Mouse (Mus musculus) myocyte (in vitro differentiated cells): ENCODE results near the gene Ube2j1. TPM values are rescaled to one million over a fixed set of nuclear protein-coding genes. Genes with fewer than 3 reads are reported as not detected.

Experiments
- H3K27me3 ChIP-seq: one replicate; pipeline ENCODE4 v1.6.1; 2011; ENCODE audit not compliant: control insufficient read depth, insufficient read depth, insufficient read length
- H3K36me3 ChIP-seq: one replicate; pipeline ENCODE4 v1.6.1; 2011; ENCODE audit not compliant: control insufficient read depth, insufficient read depth
- H3K4me2 ChIP-seq: one replicate; pipeline ENCODE4 v1.6.1; 2011; ENCODE audit warnings: low read depth, control low read depth
- H3K4me3 ChIP-seq: one replicate; pipeline ENCODE4 v1.5.1; 2011; ENCODE audit warnings: mild to moderate bottlenecking, control low read depth, moderate library complexity
- H3K79me2 ChIP-seq: one replicate; pipeline ENCODE4 v1.6.1; 2011; ENCODE audit not compliant: control insufficient read depth, insufficient read depth
- H3ac ChIP-seq: one replicate; pipeline ENCODE4 v1.6.1; 2011; ENCODE audit not compliant: control insufficient read depth, insufficient read length
- CEBPB ChIP-seq: IDR thresholded peaks from 2 replicates; pipeline ENCODE4 v1.6.1; 2011; ENCODE audit warnings: mild to moderate bottlenecking, moderate library complexity; ENCODE audit not compliant: poor library complexity, insufficient read depth, severe bottlenecking
- E2F4 ChIP-seq: IDR thresholded peaks from one replicate; pipeline ENCODE4 v1.6.1; 2011; ENCODE audit warnings: mild to moderate bottlenecking, control low read depth, moderate library complexity; ENCODE audit not compliant: insufficient read depth
- MAX ChIP-seq: IDR thresholded peaks from one replicate; pipeline ENCODE4 v1.6.1; 2011; ENCODE audit warnings: low read depth, mild to moderate bottlenecking, control low read depth
- MYOD1 ChIP-seq, 3 experiments: IDR thresholded peaks; one replicate each; pipeline ENCODE4 v1.6.1; 2011; ENCODE audit warnings: control low read depth in 2 of 3, low read depth in 2 of 3, mild to moderate bottlenecking in 2 of 3, moderate library complexity in 1 of 3; ENCODE audit not compliant: insufficient read length in 2 of 3, control insufficient read depth in 1 of 3
- MYOG ChIP-seq, 3 experiments: IDR thresholded peaks; one replicate each; pipeline ENCODE4 v1.6.1; 2011; ENCODE audit warnings: control low read depth in 2 of 3, low read depth in 2 of 3, mild to moderate bottlenecking in 2 of 3; ENCODE audit not compliant: insufficient read length in 2 of 3, control insufficient read depth in 1 of 3, insufficient read depth in 1 of 3
- POLR2A ChIP-seq: IDR thresholded peaks from one replicate; pipeline ENCODE4 v1.6.1; 2011; ENCODE audit warnings: low read depth, mild to moderate bottlenecking, control low read depth, moderate library complexity; ENCODE audit not compliant: insufficient read length
- POLR2AphosphoS2 ChIP-seq: IDR thresholded peaks from one replicate; pipeline ENCODE4 v1.6.1; 2011; ENCODE audit warnings: low read depth, control low read depth; ENCODE audit not compliant: insufficient read length
- REST ChIP-seq: IDR thresholded peaks from one replicate; pipeline ENCODE4 v1.6.1; 2011; ENCODE audit warnings: mild to moderate bottlenecking, control low read depth, moderate library complexity; ENCODE audit not compliant: insufficient read depth, insufficient read length
- SRF ChIP-seq: IDR thresholded peaks from one replicate; pipeline ENCODE4 v1.6.1; 2011; ENCODE audit warnings: low read depth; ENCODE audit not compliant: control insufficient read depth, insufficient read length
- TCF12 ChIP-seq: IDR thresholded peaks from one replicate; pipeline ENCODE4 v1.6.1; 2011; ENCODE audit warnings: mild to moderate bottlenecking, control low read depth; ENCODE audit not compliant: poor library complexity, insufficient read depth, severe bottlenecking
- TCF3 ChIP-seq: IDR thresholded peaks from one replicate; pipeline ENCODE4 v1.6.1; 2011; ENCODE audit warnings: low read depth, control low read depth; ENCODE audit not compliant: insufficient read length
- USF1 ChIP-seq: IDR thresholded peaks from one replicate; pipeline ENCODE4 v1.6.1; 2011; ENCODE audit warnings: low read depth, mild to moderate bottlenecking, control low read depth, moderate library complexity
- polyA plus RNA-seq: library from polyadenylated mRNA; unstranded; fragments of >200 nt; fragmentation: generic; extraction: Trizol; gene quantifications from one replicate; pipeline ENCODE4 v1.2.1, GENCODE M21; 2012; ENCODE audit warnings: missing spikeins

Gene Ube2j1
- polyA plus RNA-seq, 1 experiment = 31.4 TPM

DNA sequence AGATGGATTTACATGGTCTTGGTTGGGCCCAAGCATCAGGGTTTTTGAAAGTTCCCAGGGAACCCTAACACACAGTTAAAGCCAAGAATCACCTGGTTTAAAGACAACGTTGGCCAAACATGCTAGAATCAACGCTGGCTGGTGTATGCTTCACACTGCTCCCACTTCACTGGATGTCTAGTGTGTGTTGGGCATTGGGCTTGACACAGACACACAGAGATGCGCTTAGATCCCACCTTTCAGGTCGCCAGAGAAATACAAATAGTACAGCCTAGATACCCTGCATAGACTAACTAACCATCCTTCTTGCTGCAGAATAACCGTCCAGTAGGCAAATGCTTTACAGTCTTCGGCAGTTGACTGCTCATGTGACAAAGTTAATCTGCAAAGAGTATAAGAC is 39.1 kb downstream of the Ube2j1 start:
- H3K79me2 ChIP-seq = no peaks in the 10 kb centered on the region
- no peak overlapping the region for H3ac ChIP-seq
- no peaks in the 10 kb centered on the region for H3K27me3 ChIP-seq
- H3K4me2 ChIP-seq = no peak overlapping the region
- no peaks in the 10 kb centered on the region for H3K36me3 ChIP-seq
- no peak overlapping the region for H3K4me3 ChIP-seq
- no peak for TF ChIP-seq USF1
- no peak for TF ChIP-seq MAX
- no peak for TF ChIP-seq CEBPB
- no peak for TF ChIP-seq REST
- no peak for TF ChIP-seq TCF3
- TF ChIP-seq TCF12 = no peak
- TF ChIP-seq POLR2A = no peak
- TF ChIP-seq E2F4 = no peak
- TF ChIP-seq MYOD1 (IDR thresholded peaks at IDR 0.05; ENCODE audit: control insufficient read depth in 1 of 3, insufficient read length in 2 of 3, low read depth in 2 of 3) = no peak
- TF ChIP-seq MYOG (IDR thresholded peaks at IDR 0.05; ENCODE audit: control insufficient read depth in 1 of 3, insufficient read depth in 1 of 3, insufficient read length in 2 of 3, low read depth in 2 of 3) = no peak

GRCm38 (mm10) chr4:33071337-33071736 is 40.1 kb downstream of the Ube2j1 start:
- Histone ChIP-seq H3K4me3 (no peak overlapping the region), H3K79me2 (no peaks in the 10 kb centered on the region), H3ac (no peak overlapping the region), H3K4me2 (no peak overlapping the region), H3K27me3 (no peaks in the 10 kb centered on the region), H3K36me3 (no peaks in the 10 kb centered on the region)
- no peak for TF ChIP-seq POLR2A
- TF ChIP-seq MYOD1 (IDR thresholded peaks at IDR 0.05; ENCODE audit: control insufficient read depth in 1 of 3, insufficient read length in 2 of 3, low read depth in 2 of 3) = no peak
- no peak for TF ChIP-seq USF1
- TF ChIP-seq CEBPB = no peak
- TF ChIP-seq MYOG (IDR thresholded peaks at IDR 0.05; ENCODE audit: control insufficient read depth in 1 of 3, insufficient read depth in 1 of 3, insufficient read length in 2 of 3, low read depth in 2 of 3) = no peak
- TF ChIP-seq POLR2AphosphoS2 = no peak
- no peak for TF ChIP-seq SRF
- no peak for TF ChIP-seq TCF3
- no peak for TF ChIP-seq MAX
- TF ChIP-seq TCF12 = no peak
- no peak for TF ChIP-seq E2F4
- no peak for TF ChIP-seq REST

DNA sequence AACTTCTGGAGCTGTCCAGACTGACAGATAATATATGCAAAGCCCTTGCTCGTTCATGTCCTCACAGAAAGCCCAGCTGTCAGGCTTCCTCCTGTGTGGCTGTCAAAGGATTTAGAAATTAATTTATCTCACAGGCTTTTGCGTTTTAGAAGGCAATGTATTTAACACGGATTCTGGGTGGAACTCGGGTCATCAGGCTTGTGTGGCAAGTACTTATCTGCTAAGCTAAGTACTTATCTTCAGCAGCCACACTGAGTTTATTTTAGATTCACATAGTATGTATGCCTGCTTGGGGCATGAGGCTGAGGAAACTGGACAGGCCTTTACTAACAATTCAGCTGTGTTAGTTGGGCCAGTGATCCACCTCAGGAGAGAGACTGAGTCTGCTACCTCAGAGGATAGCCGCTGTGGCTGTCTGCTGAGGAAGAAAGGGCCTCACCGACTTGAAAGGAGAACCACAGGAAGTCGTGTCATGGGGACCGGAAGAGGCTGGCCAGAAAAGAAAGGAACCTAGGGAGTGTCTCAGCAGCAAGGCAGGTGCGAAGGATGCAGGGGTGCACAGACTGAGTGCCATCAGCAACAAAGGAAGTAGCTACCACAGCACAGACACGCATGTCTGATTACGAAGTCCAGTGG is 41.4 kb downstream of the Ube2j1 start:
- Histone ChIP-seq H3K4me3 (no peak overlapping the region), H3K36me3 (no peaks in the 10 kb centered on the region), H3ac (no peak overlapping the region), H3K27me3 (no peaks in the 10 kb centered on the region), H3K79me2 (no peaks in the 10 kb centered on the region), H3K4me2 (no peak overlapping the region)
- TF ChIP-seq POLR2A (no peak), POLR2AphosphoS2 (no peak), USF1 (no peak), MYOG (IDR thresholded peaks at IDR 0.05; ENCODE audit: control insufficient read depth in 1 of 3, insufficient read depth in 1 of 3, insufficient read length in 2 of 3, low read depth in 2 of 3) (no peak), CEBPB (no peak), TCF12 (no peak), MYOD1 (IDR thresholded peaks at IDR 0.05; ENCODE audit: control insufficient read depth in 1 of 3, insufficient read length in 2 of 3, low read depth in 2 of 3) (no peak), TCF3 (no peak)

DNA sequence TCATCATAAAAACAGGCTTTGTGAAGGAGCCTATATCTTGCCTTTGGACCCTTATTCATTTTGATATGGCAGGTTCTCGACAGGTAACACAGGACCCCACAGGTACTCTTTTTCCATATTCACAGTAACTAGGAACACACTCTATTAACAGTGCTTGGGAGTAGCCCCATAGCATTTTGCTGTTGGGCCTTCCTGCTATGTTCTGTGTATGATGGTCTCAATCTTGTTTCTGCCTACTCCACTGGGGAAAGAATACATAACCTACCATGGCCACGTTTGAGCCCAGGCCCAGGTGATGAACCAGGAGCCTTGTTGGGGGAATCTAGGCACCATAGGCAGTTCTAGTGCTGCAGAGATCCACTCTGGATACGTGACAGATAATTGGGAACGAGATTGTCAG is 43.2 kb downstream of the Ube2j1 start:
- Histone ChIP-seq H3K4me2 (no peak overlapping the region), H3K79me2 (no peaks in the 10 kb centered on the region), H3K4me3 (no peak overlapping the region), H3ac (no peak overlapping the region), H3K27me3 (no peaks in the 10 kb centered on the region), H3K36me3 (no peaks in the 10 kb centered on the region)
- TF ChIP-seq MYOG (IDR thresholded peaks at IDR 0.05; ENCODE audit: control insufficient read depth in 1 of 3, insufficient read depth in 1 of 3, insufficient read length in 2 of 3, low read depth in 2 of 3) (no peak), E2F4 (no peak), TCF12 (no peak), POLR2A (no peak), MAX (no peak), POLR2AphosphoS2 (no peak), MYOD1 (IDR thresholded peaks at IDR 0.05; ENCODE audit: control insufficient read depth in 1 of 3, insufficient read length in 2 of 3, low read depth in 2 of 3) (no peak), TCF3 (no peak), USF1 (no peak), CEBPB (no peak), REST (no peak), SRF (no peak)

DNA sequence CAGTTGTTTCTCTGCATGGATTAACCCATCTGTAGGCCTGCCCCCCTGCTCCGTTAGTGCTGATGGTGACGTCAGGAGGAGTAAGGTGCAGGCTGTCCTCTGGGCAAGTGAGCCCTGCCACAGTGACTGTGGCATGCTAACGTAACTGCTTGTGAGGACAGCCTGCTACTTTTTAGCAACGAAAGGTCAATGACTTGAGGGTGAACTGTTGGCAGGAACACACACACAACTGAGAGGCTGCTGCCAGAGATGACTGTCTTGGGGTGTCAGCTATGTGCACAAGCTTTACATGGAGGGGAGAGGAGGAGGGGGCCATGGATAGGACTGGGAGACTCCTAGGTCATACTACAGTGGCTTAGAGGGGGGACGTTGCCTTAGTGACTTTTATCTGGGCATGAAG is 43.6 kb downstream of the Ube2j1 start:
- H3K79me2 ChIP-seq = no peaks in the 10 kb centered on the region
- no peak overlapping the region for H3ac ChIP-seq
- TF ChIP-seq TCF12 (no peak), MYOD1 (IDR thresholded peaks at IDR 0.05; ENCODE audit: control insufficient read depth in 1 of 3, insufficient read length in 2 of 3, low read depth in 2 of 3) (no peak), REST (no peak), MYOG (IDR thresholded peaks at IDR 0.05; ENCODE audit: control insufficient read depth in 1 of 3, insufficient read depth in 1 of 3, insufficient read length in 2 of 3, low read depth in 2 of 3) (no peak), E2F4 (no peak), TCF3 (no peak), USF1 (no peak), MAX (no peak), POLR2A (no peak), SRF (no peak), POLR2AphosphoS2 (no peak), CEBPB (no peak)
- H3K27me3 ChIP-seq = no peaks in the 10 kb centered on the region
- no peak overlapping the region for H3K4me2 ChIP-seq
- no peak overlapping the region for H3K4me3 ChIP-seq
- H3K36me3 ChIP-seq = no peaks in the 10 kb centered on the region
